Mouse (Mus musculus) limb, embryonic 14.5 days (tissue): ENCODE data around the gene Zbtb38. TPM values are rescaled to one million over a fixed set of nuclear protein-coding genes. Genes with fewer than 3 reads are reported as not detected.

Experiments used
- ATAC-seq: fragments of 200-750 bp; cut with Nextera tagmentation; 2 replicates; pipeline ENCODE4 v1.8.0; 2017; ENCODE audit warnings: low read depth, moderate number of reproducible peaks, moderate TSS enrichment; ENCODE audit not compliant: low FRiP score
- DNase-seq: peaks from one replicate; pipeline ENCODE4 v3.0.0-alpha.2; 2015; ENCODE audit warnings: low spot score
- H3K27ac ChIP-seq: fragments of 300-500 bp; sonication (generic); replicated peaks from 2 replicates; pipeline ENCODE4 v1.5.1; 2014; ENCODE audit warnings: low read depth, mild to moderate bottlenecking, low read length, moderate library complexity, mixed read lengths
- H3K27me3 ChIP-seq: fragments of 300-500 bp; sonication (generic); 2 replicates; pipeline ENCODE4 v1.6.1; 2014; ENCODE audit warnings: low read length, mixed read lengths; ENCODE audit not compliant: control insufficient read depth, insufficient read depth
- H3K36me3 ChIP-seq: fragments of 300-500 bp; sonication (generic); 2 replicates; pipeline ENCODE4 v1.6.1; 2014; ENCODE audit warnings: mild to moderate bottlenecking, low read length, moderate library complexity, mixed read lengths; ENCODE audit not compliant: control insufficient read depth, insufficient read depth
- H3K4me1 ChIP-seq: fragments of 300-500 bp; sonication (generic); 2 replicates; pipeline ENCODE4 v1.6.1; 2014; ENCODE audit warnings: antibody characterized with exemption, low read length, mixed read lengths; ENCODE audit not compliant: control insufficient read depth, insufficient read depth
- H3K4me2 ChIP-seq: fragments of 300-500 bp; sonication (generic); replicated peaks from 2 replicates; pipeline ENCODE4 v1.6.1; 2014; ENCODE audit warnings: low read depth, mild to moderate bottlenecking, low read length, moderate library complexity; ENCODE audit not compliant: severe bottlenecking
- H3K4me3 ChIP-seq: fragments of 300-500 bp; sonication (generic); replicated peaks from 2 replicates; pipeline ENCODE4 v1.5.1; 2014; ENCODE audit warnings: low read length
- H3K9ac ChIP-seq: fragments of 300-500 bp; sonication (generic); 2 replicates; pipeline ENCODE4 v1.6.1; 2014; ENCODE audit warnings: mild to moderate bottlenecking, low read depth, low read length, moderate library complexity; ENCODE audit not compliant: severe bottlenecking
- H3K9me3 ChIP-seq: fragments of 300-500 bp; sonication (generic); 2 replicates; pipeline ENCODE4 v1.6.1; 2016; ENCODE audit warnings: low read length; ENCODE audit not compliant: control insufficient read depth
- POLR2A ChIP-seq: fragments of 200-500 bp; IDR thresholded peaks from 2 replicates; pipeline ENCODE4 v1.8.0; 2012; ENCODE audit warnings: inconsistent platforms, mild to moderate bottlenecking, moderate library complexity, borderline replicate concordance; ENCODE audit not compliant: insufficient read depth, insufficient read length; ENCODE audit errors: extremely low read depth
- WGBS: fragments of 180-500 bp; shearing (Covaris S2); extraction: QIAGEN DNeasy Blood & Tissue Kit; methylation state at CpG from one replicate; pipeline ENCODE4 v1.1.7; 2014; 5-methylcytosine and 5-hydroxymethylcytosine counted together
- polyA plus RNA-seq, 2 experiments: library from polyadenylated mRNA; depleted of rRNA in 1 of 2; stranded (reverse) in 1 of 2; unstranded in 1 of 2; fragments of >200 nt; fragmentation: Nextera tagmentation in 1 of 2; extraction: Ambion mirVana in 1 of 2; gene quantifications; 2 replicates each; pipeline versions ENCODE4 v1.2.1 to v1.2.3; 2012 to 2014

Gene Zbtb38
- polyA plus RNA-seq, 2 experiments = 2.8 to 14.9 TPM

DNA sequence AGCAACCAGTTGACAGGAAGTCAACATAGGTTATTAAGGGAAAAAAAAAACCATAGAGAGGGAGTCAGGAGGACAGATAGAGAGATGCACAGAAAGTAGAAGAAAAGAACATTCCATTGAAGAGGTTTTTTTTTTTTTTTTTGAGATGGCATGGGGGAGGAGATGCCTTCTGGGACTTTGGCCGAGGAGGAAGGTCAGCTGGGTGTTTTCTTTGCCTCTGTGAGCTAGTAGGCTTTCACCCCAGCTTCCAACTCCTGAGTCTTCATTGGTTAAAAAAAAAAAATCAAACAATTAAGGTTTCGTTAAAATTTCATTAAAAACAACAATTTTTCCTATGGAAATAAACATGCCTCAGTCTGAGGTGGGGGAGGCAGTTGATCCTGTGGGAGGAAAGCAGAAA is 92.8 kb downstream of the Zbtb38 start:
- H3K4me3 ChIP-seq = no peak overlapping the region
- H3K9me3 ChIP-seq = no peaks in the 10 kb centered on the region
- no peak overlapping the region for H3K9ac ChIP-seq
- no peaks in the 10 kb centered on the region for H3K27me3 ChIP-seq
- DNase-seq (no peak), ATAC-seq (no peak)
- no peak overlapping the region for H3K4me2 ChIP-seq
- no peaks in the 10 kb centered on the region for H3K4me1 ChIP-seq
- no peak overlapping the region for H3K27ac ChIP-seq
- TF ChIP-seq POLR2A = no peak
- no peaks in the 10 kb centered on the region for H3K36me3 ChIP-seq
- WGBS = 75% methylated on average over 2 of the region's 2 CpGs

DNA sequence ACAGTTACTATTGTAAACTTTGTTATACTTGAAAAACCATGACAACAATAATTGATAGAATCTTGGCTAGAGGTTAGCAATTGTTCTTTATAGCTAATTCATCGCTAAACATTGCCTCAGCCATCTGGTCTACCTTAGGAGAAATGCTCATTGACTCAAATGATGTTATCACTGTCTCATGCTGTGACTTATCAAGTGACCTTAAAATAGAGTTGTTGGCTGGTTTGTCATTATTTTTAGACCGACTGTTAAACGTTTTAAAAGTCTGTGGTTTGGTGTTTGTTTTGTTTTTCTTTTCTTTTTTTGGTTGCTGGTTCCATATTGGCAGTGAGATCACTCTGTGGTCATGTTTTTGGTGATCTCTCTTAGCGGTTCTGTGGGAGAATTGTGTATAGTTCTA is 99.1 kb downstream of the Zbtb38 start:
- Histone ChIP-seq H3K4me3 (no peak overlapping the region), H3K9ac (no peak overlapping the region), H3K9me3 (no peaks in the 10 kb centered on the region), H3K27ac (no peak overlapping the region), H3K4me2 (no peak overlapping the region), H3K27me3 (no peaks in the 10 kb centered on the region), H3K36me3 (no peaks in the 10 kb centered on the region), H3K4me1 (no peaks in the 10 kb centered on the region)
- no peak for ATAC-seq
- WGBS = 73% methylated on average over 4 of the region's 4 CpGs
- no peak for DNase-seq
- TF ChIP-seq POLR2A = no peak

DNA sequence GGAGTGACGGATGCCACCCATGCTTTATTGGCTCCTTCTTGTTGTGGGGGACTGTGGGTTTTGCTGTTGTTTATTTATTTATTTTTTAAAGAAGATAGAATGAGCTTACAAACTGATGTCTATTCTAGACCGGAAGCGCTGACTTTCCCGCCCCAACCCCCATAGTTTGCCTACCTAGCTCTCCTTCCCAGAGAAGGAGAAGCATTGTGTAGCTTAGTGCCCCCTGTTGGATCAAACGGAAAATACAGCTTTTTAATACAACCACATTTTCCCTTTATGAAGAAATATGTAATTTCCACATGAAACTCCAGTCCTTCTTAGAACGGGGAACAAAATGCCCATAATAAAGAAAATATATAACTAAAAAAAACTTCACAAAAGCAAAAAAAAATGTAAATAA is 99.9 kb downstream of the Zbtb38 start:
- no peak overlapping the region for H3K4me2 ChIP-seq
- no peak overlapping the region for H3K9ac ChIP-seq
- ATAC-seq (no peak), DNase-seq (peak; percentile 36)
- H3K27me3 ChIP-seq = no peaks in the 10 kb centered on the region
- 63% methylated on average over 6 of the region's 6 CpGs for WGBS
- no peak for TF ChIP-seq POLR2A
- no peaks in the 10 kb centered on the region for H3K36me3 ChIP-seq
- H3K4me3 ChIP-seq = no peak overlapping the region
- no peaks in the 10 kb centered on the region for H3K9me3 ChIP-seq
- no peak overlapping the region for H3K27ac ChIP-seq
- H3K4me1 ChIP-seq = no peaks in the 10 kb centered on the region

DNA sequence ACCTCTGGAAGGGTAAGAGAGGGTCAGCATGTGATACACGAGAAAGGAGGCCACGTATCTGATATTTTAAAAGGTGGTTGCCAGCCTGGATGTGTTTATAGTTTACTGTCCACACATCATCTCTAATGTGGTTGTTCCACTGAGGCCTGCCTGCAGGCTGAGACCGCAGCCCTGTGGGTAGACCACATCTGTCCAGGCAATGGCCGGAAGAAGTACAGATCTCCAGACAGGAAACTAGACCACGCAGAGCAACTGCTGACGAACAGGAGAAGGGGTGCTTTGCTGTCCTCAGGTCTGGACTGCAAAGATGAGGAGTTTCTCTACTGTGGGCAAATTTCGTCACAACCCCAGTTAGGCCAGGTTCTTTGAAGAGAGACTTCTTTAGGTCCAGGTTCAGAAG is 101.8 kb downstream of the Zbtb38 start:
- no peak overlapping the region for H3K9ac ChIP-seq
- ATAC-seq = no peak
- no peaks in the 10 kb centered on the region for H3K27me3 ChIP-seq
- H3K4me3 ChIP-seq = no peak overlapping the region
- H3K36me3 ChIP-seq = no peaks in the 10 kb centered on the region
- H3K9me3 ChIP-seq = no peaks in the 10 kb centered on the region
- H3K4me1 ChIP-seq = no peaks in the 10 kb centered on the region
- DNase-seq = no peak
- no peak for TF ChIP-seq POLR2A
- H3K4me2 ChIP-seq = no peak overlapping the region
- WGBS = 74% methylated on average over 7 of the region's 7 CpGs
- H3K27ac ChIP-seq = no peak overlapping the region

DNA sequence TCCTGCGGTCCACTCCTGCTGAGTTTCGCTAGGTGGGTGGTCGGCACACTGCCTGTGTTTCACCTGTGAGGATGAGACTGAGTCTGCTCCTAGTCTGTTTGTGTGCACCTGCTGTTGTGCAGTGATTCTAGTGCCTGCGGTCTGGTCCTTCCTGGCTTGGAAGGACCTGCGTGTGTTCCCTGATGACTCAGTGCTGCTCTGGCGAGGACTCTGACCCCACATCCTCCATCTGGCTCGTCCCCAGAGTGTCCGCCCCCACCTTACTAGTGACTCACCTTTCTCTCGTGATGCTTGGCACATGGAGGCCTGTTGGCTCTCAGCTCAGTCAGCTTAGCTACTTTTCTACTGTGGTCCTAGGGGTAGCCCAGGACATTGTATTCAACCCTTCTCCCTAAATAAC is 102.7 kb downstream of the Zbtb38 start:
- Histone ChIP-seq H3K27me3 (no peaks in the 10 kb centered on the region), H3K9ac (no peak overlapping the region), H3K27ac (no peak overlapping the region), H3K36me3 (no peaks in the 10 kb centered on the region), H3K4me2 (no peak overlapping the region), H3K4me1 (no peaks in the 10 kb centered on the region), H3K9me3 (no peaks in the 10 kb centered on the region), H3K4me3 (no peak overlapping the region)
- 63% methylated on average over 9 of the region's 9 CpGs for WGBS
- ATAC-seq (no peak), DNase-seq (no peak)
- TF ChIP-seq POLR2A = no peak

DNA sequence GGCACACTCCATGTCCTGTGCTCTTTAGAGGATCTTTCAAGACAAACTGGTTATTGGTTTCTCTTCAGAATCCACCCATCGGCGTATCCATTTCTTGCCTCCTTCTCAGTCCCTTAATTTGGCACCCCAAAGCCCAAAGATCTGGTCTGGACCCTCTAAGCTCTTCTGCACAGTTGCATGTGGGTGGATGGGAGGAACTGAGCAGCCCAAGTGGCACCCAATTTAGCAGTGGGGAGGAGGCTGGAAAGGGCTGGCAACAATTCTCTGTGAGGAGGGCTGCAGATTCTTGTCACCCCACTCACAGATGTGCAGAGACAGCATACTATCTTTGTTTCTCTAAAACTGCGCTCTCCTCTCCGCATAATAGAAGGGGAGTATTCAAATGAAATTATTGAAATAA is 103.3 kb downstream of the Zbtb38 start:
- Histone ChIP-seq H3K9me3 (no peaks in the 10 kb centered on the region), H3K4me1 (no peaks in the 10 kb centered on the region), H3K27ac (no peak overlapping the region), H3K36me3 (no peaks in the 10 kb centered on the region), H3K9ac (no peak overlapping the region), H3K4me3 (no peak overlapping the region), H3K4me2 (no peak overlapping the region), H3K27me3 (no peaks in the 10 kb centered on the region)
- TF ChIP-seq POLR2A = no peak
- ATAC-seq (no peak), DNase-seq (no peak)
- 90% methylated on average over 4 of the region's 4 CpGs for WGBS
